Mouse (Mus musculus): ENCODE measurements around the gene Fadd. TPM values are rescaled to one million over a fixed set of nuclear protein-coding genes. Genes with fewer than 3 reads are reported as not detected.

The Fadd gene
- polyA plus RNA-seq, 1 experiment from 2014 or later, result 12.7 TPM

DNA sequence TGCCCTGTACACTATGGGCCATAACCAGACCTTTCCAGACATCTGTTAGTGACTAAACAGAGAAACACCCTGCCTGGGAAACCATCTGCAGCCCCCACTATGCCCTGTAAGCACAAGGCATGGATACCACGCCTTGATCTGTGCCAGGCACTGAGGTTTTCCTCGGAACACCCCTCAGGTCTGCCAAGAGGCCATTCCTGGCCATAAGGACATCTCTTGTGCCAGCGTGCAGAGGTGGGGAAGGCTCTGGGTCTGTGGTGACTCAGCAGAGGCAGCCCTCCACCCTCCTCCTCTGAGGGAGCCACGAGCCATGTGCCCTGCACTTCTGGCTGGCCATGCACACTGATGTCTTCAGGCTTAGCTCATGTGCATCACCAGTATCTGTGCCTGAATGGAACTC lies 30.6 kb upstream of the Fadd start:
- 0 out of 2 replicates have a peak, but pooled peaks have one; percentile 22 for ATAC-seq (ENCODE audit: low read depth)
- H3K9me3 ChIP-seq (ENCODE audit: control insufficient read depth, low read length), result no peaks in the 10 kb centered on the region
- WGBS, result 67% methylated on average over 4 of the region's 4 CpGs

DNA sequence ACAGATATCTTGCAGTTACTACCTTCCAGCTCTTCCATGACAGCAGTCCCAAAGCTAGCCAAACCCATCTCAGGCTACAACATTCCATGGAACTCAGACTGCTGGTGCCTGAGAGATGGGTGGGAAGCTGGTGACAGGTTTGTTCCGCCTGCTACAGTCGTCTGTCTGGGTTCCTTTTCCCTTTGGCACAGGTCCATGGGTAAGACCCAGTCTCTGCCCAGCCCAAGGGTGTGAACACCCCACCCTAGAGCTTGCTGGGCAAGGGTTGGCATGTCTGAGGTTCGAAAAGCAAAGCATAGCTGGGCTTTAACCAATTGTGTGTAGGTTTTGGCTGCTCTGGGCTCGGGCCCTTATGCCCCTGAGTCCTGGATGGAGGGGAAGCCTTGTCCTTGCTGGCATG lies 30.1 kb upstream of the Fadd start:
- ATAC-seq (ENCODE audit: low read depth), result 0 out of 2 replicates have a peak, but pooled peaks have one; percentile 16
- Histone ChIP-seq H3K4me3 (ENCODE audit: low read length) (no peak overlapping the region), H3K27ac (ENCODE audit: low read length) (no peak overlapping the region), H3K9me3 (ENCODE audit: control insufficient read depth, low read length) (no peaks in the 10 kb centered on the region), H3K27me3 (ENCODE audit: control insufficient read depth, insufficient read depth, low read depth, low read length) (no peaks in the 10 kb centered on the region), H3K36me3 (ENCODE audit: control insufficient read depth, insufficient read depth, low read length) (no peaks in the 10 kb centered on the region), H3K4me2 (ENCODE audit: low read depth, low read length) (no peak overlapping the region), H3K9ac (ENCODE audit: low read length) (no peak overlapping the region), H3K4me1 (replicated peaks; ENCODE audit: control insufficient read depth, insufficient read depth, low read length) (0 out of 2 replicates have a peak, but pooled peaks cover 2% of the 10 kb centered on the region)
- WGBS, result 49% methylated on average over 4 of the region's 4 CpGs

More for the DNA sequence above, 30.6 kb upstream of the Fadd start:
- Histone ChIP-seq H3K4me3 (ENCODE audit: low read length) (no peak overlapping the region), H3K27me3 (ENCODE audit: control insufficient read depth, insufficient read depth, low read depth, low read length) (no peaks in the 10 kb centered on the region), H3K4me2 (ENCODE audit: low read depth, low read length) (no peak overlapping the region), H3K36me3 (ENCODE audit: control insufficient read depth, insufficient read depth, low read length) (no peaks in the 10 kb centered on the region), H3K4me1 (replicated peaks; ENCODE audit: control insufficient read depth, insufficient read depth, low read length) (0 out of 2 replicates have a peak, but pooled peaks cover 2% of the 10 kb centered on the region), H3K9ac (ENCODE audit: low read length) (no peak overlapping the region), H3K27ac (ENCODE audit: low read length) (no peak overlapping the region)

DNA sequence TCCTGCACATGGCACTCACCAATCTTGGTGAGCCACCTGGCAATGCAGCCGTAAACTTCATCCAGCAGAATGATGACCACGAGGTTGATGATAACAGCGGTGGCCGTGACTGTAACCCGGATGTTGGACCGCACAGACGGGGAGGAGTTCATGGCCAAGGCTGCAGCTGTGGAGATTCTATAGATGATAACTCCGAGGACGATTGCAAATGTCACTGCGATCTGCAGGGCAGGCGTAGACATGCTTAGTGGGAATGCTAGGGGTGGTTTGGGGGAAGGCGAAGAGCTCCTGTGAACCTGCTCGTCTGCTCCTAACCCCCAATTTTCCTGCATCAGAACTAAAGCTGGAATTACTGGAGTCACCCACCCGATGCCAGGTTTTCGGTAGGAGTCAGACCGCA lies 29.3 kb upstream of the Fadd start:
- H3K9ac ChIP-seq (ENCODE audit: low read length), result no peak overlapping the region
- ATAC-seq (ENCODE audit: low read depth), result no peak
- no peaks in the 10 kb centered on the region for H3K9me3 ChIP-seq (ENCODE audit: control insufficient read depth, low read length)
- no peak overlapping the region for H3K4me2 ChIP-seq (ENCODE audit: low read depth, low read length)
- no peaks in the 10 kb centered on the region for H3K36me3 ChIP-seq (ENCODE audit: control insufficient read depth, insufficient read depth, low read length)
- WGBS, result 84% methylated on average over 16 of the region's 16 CpGs
- H3K27ac ChIP-seq (ENCODE audit: low read length), result no peak overlapping the region
- H3K27me3 ChIP-seq (ENCODE audit: control insufficient read depth, insufficient read depth, low read depth, low read length), result no peaks in the 10 kb centered on the region
- no peak overlapping the region for H3K4me3 ChIP-seq (ENCODE audit: low read length)
- 0 out of 2 replicates have a peak, but pooled peaks cover 2% of the 10 kb centered on the region for H3K4me1 ChIP-seq (replicated peaks; ENCODE audit: control insufficient read depth, insufficient read depth, low read length)

DNA sequence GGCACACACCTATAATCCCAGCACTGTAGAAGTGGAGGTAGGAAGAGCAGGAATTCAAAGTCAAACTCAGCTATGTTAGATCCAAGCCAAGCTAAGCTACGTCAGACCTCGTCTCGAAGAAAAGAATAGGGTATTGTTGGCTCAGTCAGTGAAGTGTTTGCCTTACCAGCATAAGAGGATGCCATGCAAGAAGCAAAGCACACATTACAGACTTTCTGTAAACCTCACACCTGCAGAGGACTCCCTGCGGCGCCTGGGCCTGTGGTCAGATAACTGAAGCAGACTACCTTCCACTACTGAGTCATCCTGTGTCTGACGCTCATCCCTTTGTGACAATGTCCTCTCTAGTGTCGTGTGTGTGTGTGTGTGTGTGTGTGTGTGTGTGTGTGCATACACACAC lies 27.3 kb upstream of the Fadd start:
- 46% methylated on average over 7 of the region's 7 CpGs for WGBS

DNA sequence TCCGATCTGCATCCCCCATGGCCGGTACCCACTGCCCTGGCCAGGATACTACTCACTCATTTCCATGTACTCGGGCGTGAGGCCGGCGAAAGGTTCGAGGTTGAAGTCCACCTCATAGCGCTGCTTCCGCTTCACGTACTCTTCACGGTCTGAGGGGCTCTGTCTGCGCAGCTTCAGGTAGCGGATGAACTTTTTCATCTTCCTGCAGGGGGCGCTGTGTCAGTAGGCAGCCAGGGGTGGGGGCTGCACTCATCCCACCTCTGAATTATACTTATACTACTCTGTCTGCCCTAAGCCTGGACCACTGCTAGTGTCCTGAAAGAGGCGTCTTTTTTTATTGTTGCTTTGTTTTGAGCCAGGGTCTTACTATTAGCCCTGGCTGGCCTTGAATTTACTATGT lies 25.6 kb upstream of the Fadd start:
- no peak for ATAC-seq (ENCODE audit: low read depth)
- no peak overlapping the region for H3K9ac ChIP-seq (ENCODE audit: low read length)
- H3K4me1 ChIP-seq (replicated peaks; ENCODE audit: control insufficient read depth, insufficient read depth, low read length), result peaks cover 2% of the 10 kb centered on the region; the same call in 1 of the 2 replicates
- no peaks in the 10 kb centered on the region for H3K27me3 ChIP-seq (ENCODE audit: control insufficient read depth, insufficient read depth, low read depth, low read length)
- no peak overlapping the region for H3K4me2 ChIP-seq (ENCODE audit: low read depth, low read length)
- WGBS, result 91% methylated on average over 15 of the region's 15 CpGs
- no peak overlapping the region for H3K27ac ChIP-seq (ENCODE audit: low read length)
- no peak overlapping the region for H3K4me3 ChIP-seq (ENCODE audit: low read length)
- H3K36me3 ChIP-seq (ENCODE audit: control insufficient read depth, insufficient read depth, low read length), result no peaks in the 10 kb centered on the region; the same call in 1 of the 2 replicates
- no peaks in the 10 kb centered on the region for H3K9me3 ChIP-seq (ENCODE audit: control insufficient read depth, low read length)

More for the DNA sequence above, 27.3 kb upstream of the Fadd start:
- Histone ChIP-seq H3K9me3 (ENCODE audit: control insufficient read depth, low read length) (no peaks in the 10 kb centered on the region), H3K4me2 (ENCODE audit: low read depth, low read length) (no peak overlapping the region), H3K27ac (ENCODE audit: low read length) (peak overlapping the region; percentile 21; the same call in 1 of the 2 replicates), H3K27me3 (ENCODE audit: control insufficient read depth, insufficient read depth, low read depth, low read length) (no peaks in the 10 kb centered on the region), H3K4me3 (ENCODE audit: low read length) (no peak overlapping the region), H3K36me3 (ENCODE audit: control insufficient read depth, insufficient read depth, low read length) (no peaks in the 10 kb centered on the region), H3K4me1 (replicated peaks; ENCODE audit: control insufficient read depth, insufficient read depth, low read length) (peaks cover 2% of the 10 kb centered on the region; the same call in 1 of the 2 replicates), H3K9ac (ENCODE audit: low read length) (no peak overlapping the region)
- peak; percentile 76 for ATAC-seq (ENCODE audit: low read depth)

DNA sequence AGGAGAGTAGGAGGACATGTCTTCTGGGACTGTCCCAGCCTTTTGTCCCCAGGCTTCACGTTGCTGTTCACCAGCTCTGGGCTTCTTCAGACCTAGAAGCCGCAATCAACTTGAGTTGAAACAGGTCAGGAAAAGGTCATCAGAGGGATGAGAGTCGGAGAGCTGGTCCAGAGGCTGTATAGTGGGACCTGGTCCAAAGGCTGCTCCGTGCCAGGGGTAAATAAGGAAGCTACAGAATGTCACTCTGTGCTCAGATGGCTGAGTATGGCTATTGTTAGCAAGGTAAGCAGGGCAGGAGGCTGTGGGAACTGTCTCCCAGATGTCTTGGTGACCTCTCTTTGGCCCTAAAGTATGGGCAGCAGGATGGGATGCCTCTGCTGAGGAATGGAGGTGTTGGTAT lies 22.5 kb upstream of the Fadd start:
- Histone ChIP-seq H3K4me2 (ENCODE audit: low read depth, low read length) (no peak overlapping the region), H3K4me3 (ENCODE audit: low read length) (no peak overlapping the region), H3K9me3 (ENCODE audit: control insufficient read depth, low read length) (no peaks in the 10 kb centered on the region), H3K9ac (ENCODE audit: low read length) (no peak overlapping the region), H3K27me3 (ENCODE audit: control insufficient read depth, insufficient read depth, low read depth, low read length) (no peaks in the 10 kb centered on the region), H3K27ac (ENCODE audit: low read length) (no peak overlapping the region), H3K36me3 (ENCODE audit: control insufficient read depth, insufficient read depth, low read length) (no peaks in the 10 kb centered on the region; the same call in 1 of the 2 replicates), H3K4me1 (replicated peaks; ENCODE audit: control insufficient read depth, insufficient read depth, low read length) (peaks cover 2% of the 10 kb centered on the region; the same call in 1 of the 2 replicates)
- ATAC-seq (ENCODE audit: low read depth), result no peak
- WGBS, result 38% methylated on average over 4 of the region's 4 CpGs

DNA sequence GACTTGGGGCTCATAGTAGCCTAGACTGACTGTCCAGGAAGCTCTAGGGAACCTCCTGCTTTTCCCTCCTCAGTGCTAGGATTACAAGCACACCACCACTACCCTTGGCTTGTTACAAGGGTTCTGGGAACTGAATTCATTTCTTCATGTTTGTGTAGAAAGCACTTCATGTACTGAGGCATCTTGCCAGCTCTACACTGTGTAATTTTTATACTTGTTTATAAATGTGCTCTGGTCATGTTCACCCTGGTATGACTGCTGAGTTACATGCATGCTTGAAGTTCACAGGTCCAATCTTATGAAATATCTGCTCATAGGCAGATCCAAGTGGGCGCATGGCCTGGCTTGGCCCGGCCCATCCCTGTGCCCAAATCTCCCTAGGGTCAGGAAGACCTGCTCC lies 22.0 kb upstream of the Fadd start:
- Histone ChIP-seq H3K4me2 (ENCODE audit: low read depth, low read length) (no peak overlapping the region), H3K36me3 (ENCODE audit: control insufficient read depth, insufficient read depth, low read length) (no peaks in the 10 kb centered on the region; the same call in 1 of the 2 replicates), H3K4me3 (ENCODE audit: low read length) (no peak overlapping the region), H3K27me3 (ENCODE audit: control insufficient read depth, insufficient read depth, low read depth, low read length) (no peaks in the 10 kb centered on the region), H3K9me3 (ENCODE audit: control insufficient read depth, low read length) (no peaks in the 10 kb centered on the region), H3K9ac (ENCODE audit: low read length) (no peak overlapping the region), H3K4me1 (replicated peaks; ENCODE audit: control insufficient read depth, insufficient read depth, low read length) (peaks cover 2% of the 10 kb centered on the region; the same call in 1 of the 2 replicates), H3K27ac (ENCODE audit: low read length) (no peak overlapping the region)
- no peak for ATAC-seq (ENCODE audit: low read depth)
- 95% methylated on average over 2 of the region's 2 CpGs for WGBS

DNA sequence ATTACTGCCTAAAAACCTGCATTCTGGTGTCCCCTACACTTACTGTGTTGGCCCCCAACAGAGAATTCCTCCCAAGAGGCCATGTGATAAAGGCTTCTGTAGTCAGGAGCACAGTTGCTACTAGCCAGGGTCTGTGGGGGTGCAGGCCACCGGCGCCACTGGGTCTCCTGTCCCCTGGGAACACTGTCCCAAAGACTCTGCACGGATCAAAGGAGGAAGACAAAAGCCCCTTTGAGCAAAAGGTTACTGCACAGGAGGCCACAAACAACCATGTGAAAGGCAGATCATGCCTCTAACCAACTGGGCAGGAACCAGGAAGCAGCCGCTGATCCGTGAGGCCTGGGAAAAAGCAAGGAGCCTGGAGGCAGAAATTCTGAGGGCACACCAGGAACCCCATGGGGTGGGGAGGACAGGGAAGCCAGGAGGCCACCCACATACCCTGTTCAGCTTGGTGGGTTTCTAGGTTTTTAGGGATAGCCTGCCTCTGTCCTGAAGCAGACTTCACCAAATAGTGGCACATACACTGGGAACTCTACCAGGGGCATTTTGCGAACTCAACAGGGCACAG lies 18.2 kb upstream of the Fadd start:
- H3K27ac ChIP-seq (ENCODE audit: low read length), result no peak overlapping the region
- H3K4me3 ChIP-seq (ENCODE audit: low read length), result no peak overlapping the region
- H3K9me3 ChIP-seq (ENCODE audit: control insufficient read depth, low read length), result no peaks in the 10 kb centered on the region
- no peaks in the 10 kb centered on the region for H3K27me3 ChIP-seq (ENCODE audit: control insufficient read depth, insufficient read depth, low read depth, low read length)
- WGBS, result 79% methylated on average over 6 of the region's 6 CpGs
- no peaks in the 10 kb centered on the region; the same call in 1 of the 2 replicates for H3K36me3 ChIP-seq (ENCODE audit: control insufficient read depth, insufficient read depth, low read length)
- no peak overlapping the region for H3K4me2 ChIP-seq (ENCODE audit: low read depth, low read length)
- H3K9ac ChIP-seq (ENCODE audit: low read length), result no peak overlapping the region
- H3K4me1 ChIP-seq (replicated peaks; ENCODE audit: control insufficient read depth, insufficient read depth, low read length), result no peaks in the 10 kb centered on the region; the same call in 1 of the 2 replicates
- ATAC-seq (ENCODE audit: low read depth), result no peak

DNA sequence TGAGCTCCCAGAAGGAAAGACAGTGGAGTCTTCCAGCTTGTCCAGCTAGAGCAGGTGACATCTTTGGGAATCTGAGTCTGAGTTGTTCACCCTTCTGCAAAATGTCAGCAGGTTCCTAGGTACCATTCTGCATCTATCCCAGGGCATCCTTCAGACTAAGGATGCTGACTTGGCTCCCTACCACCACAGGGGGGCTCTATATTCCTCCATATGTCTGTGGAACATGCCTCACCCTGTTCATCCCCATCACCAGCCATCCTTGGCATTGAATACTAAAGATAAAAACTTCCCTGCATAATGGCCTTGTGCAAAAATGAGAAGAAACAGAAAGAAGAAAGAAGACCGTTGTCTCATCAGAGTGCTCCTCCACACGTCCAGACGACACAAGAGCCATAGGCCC lies 7.2 kb upstream of the Fadd start:
- H3K9me3 ChIP-seq (ENCODE audit: control insufficient read depth, low read length), result no peaks in the 10 kb centered on the region
- H3K4me1 ChIP-seq (replicated peaks; ENCODE audit: control insufficient read depth, insufficient read depth, low read length), result no peaks in the 10 kb centered on the region
- H3K4me2 ChIP-seq (ENCODE audit: low read depth, low read length), result no peak overlapping the region
- 74% methylated on average over 3 of the region's 3 CpGs for WGBS
- H3K27me3 ChIP-seq (ENCODE audit: control insufficient read depth, insufficient read depth, low read depth, low read length), result no peaks in the 10 kb centered on the region
- no peak for ATAC-seq (ENCODE audit: low read depth)
- H3K4me3 ChIP-seq (ENCODE audit: low read length), result no peak overlapping the region
- H3K9ac ChIP-seq (ENCODE audit: low read length), result no peak overlapping the region
- peaks cover 5% of the 10 kb centered on the region for H3K36me3 ChIP-seq (ENCODE audit: control insufficient read depth, insufficient read depth, low read length)
- no peak overlapping the region for H3K27ac ChIP-seq (ENCODE audit: low read length)

All from lung, embryonic 16.5 days (tissue).